Mouse (Mus musculus): Measurements from ENCODE around the gene Tspan3.
A peak's percentile ranks its signal among the peaks of the same experiment; 100 is the strongest.

Tspan3 gene

DNA sequence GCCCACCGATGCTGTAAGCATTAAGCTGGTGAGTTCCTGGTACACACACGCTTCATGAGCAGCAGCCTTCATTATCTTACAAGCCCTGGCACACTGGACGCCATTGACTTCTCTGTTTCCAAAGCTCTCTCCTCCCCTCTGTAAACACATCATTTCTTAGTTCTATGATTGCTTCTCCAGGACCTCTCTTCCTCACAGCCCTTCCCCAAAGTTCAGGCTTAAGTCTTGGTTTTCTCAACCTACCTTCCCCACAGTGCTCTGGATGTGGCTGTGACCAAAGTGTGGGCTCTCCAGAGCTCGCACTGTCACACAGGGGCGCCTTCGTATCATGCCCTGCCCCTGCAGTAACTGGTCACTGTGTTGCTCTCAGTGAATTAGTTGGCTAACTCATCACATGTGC is at the start of gene Tspan3:
Gene Tspan3 (minus strand): TSS at position 101 of the 400 bp plus-strand sequence.
- DNase-seq = no peak

GRCm38 (mm10) chr9:56213451-56214291 is 48.4 kb upstream of the Tspan3 start:
- peak; percentile 45 for DNase-seq

- no peak for DNase-seq
Measured at GRCm38 (mm10) chr9:56208817-56209216, 43.5 kb upstream of the Tspan3 start.

DNA sequence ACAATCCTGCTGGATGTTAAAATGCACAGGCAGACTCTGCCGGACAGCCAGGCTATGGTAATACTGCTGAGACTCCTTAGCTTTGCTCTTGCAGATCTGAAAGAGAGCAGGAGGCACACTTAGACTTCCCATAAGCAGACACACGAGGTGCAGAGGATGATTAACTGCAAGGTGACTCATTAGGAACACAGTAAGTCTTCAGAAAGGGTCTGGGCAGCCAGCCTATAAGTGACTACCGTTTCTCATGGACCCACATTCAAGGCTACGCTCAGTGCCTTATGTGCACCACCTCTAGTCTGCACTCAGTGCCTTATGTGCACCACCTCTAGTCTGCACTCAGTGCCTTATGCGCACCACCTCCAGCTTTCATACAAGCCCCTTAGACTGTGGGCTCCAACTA is 42.2 kb upstream of the Tspan3 start:
- DNase-seq = no peak

- no peak for DNase-seq
Measured at GRCm38 (mm10) chr9:56207083-56207482, 41.8 kb upstream of the Tspan3 start.

GRCm38 (mm10) chr9:56205336-56205735 is 40.1 kb upstream of the Tspan3 start:
- DNase-seq = no peak

GRCm38 (mm10) chr9:56204316-56204715 is 39.0 kb upstream of the Tspan3 start:
- DNase-seq = no peak

DNA sequence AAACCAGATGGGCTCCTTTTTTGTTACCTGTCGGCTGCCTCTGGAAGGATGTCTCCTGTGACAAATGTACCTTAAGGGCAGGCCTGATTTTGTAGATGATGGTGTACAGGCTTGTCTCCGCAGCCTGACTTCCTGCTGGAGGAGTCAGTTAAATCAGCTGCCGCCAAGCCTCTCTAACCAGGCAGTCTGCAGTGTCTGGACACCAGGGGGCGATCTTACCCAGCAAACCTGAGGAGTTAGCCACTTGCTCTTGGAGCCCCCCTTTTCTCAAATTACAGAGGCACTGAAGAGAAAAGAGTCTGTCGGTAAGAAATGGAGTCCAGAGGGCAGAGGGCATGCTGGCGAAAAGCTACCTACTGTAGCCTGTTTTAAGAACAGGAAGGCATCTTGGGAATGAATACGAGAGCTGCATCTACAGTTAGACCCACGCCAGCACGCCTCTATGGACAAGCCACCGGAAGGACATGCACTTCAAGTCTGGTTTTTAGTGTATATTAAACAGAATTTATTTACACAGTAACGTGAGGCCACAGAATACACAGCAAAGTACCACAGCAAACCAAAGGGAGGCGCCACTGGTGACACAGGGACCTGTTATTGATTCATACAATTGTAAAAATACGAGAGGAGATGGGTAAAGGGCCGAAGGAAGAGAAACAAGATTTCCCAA is 35.5 kb upstream of the Tspan3 start:
- DNase-seq = peak; percentile 96

DNA sequence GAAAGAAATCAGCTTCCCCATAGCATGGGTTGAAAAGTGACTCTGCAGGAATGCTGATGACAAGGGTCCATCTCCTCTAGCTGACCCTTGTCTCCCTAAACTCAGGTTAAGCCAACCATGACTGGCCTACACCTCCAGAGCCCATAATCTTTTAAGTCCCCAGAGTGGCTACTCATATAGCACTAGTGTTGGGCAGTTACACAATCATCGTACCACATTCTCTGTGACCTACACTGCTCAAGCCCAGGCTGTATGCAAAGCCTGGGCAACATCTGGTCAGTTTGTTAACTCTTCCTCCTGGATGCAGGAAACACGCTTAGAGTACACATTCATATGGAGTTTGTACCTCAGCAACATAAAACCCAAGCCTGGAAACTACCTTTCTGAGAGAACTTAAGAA is 34.9 kb upstream of the Tspan3 start:
- DNase-seq = no peak

GRCm38 (mm10) chr9:56196921-56197320 is 31.6 kb upstream of the Tspan3 start:
- no peak for DNase-seq

- no peak for DNase-seq
Measured at GRCm38 (mm10) chr9:56195193-56195592, 29.9 kb upstream of the Tspan3 start.

- no peak for DNase-seq
Measured at GRCm38 (mm10) chr9:56191498-56192455, 26.5 kb upstream of the Tspan3 start.

DNA sequence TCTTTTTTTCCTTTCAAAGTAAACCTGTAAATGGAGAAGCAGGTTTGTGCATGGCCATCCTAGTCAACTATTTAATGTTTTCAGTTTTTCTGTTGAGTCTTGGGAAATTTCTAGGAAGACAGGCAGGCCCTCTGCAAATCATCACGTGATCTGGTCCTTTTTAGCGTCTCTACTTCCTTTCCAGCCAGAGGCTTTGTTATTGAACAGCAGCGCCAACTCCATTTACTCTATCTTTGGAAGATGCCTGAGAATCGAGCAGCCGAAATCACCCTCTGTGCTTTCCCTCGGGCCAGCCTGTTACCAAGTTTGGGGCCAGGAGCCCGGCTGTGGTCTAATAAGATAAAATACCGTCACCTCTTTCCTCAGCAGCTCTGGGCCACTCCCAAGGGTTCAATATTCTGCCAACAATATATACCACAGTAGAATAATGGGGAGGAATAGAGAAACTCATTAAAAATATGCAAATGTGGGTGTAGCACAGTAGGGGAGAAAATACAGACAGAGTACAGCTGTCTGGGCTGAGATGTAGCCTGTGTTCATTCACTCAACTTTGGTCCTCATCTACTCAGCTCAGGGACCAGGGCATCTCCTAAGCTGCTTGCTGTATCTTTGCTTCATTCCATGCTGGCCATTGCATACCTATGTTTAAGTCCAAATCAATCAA is 15.0 kb upstream of the Tspan3 start:
- DNase-seq = no peak

GRCm38 (mm10) chr9:56179416-56180117 is 14.3 kb upstream of the Tspan3 start:
- peak; percentile 75 for DNase-seq

- DNase-seq = no peak
Measured at GRCm38 (mm10) chr9:56177354-56177753, 12.1 kb upstream of the Tspan3 start.

DNA sequence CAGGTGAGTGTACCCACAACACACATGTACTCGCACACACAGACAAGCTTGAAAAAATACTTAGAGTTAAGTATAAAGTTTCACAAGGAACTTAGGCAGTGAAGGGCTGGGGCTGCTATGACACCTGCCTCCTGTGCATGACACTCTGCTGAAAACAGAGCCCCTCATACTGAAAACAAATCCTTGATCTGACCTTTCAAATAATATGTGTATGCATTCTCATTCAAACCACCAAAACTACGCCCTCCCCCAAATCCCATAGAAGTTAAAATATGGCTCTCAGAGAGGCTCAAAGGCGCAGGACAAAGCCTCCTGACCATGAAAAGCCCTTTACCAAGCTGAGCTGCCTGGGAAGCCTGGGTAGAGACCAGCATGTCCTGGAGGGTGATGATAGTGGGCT is 10.0 kb upstream of the Tspan3 start:
- no peak for DNase-seq

- DNase-seq = no peak
Measured at GRCm38 (mm10) chr9:56167690-56168089, 2.4 kb upstream of the Tspan3 start.

DNA sequence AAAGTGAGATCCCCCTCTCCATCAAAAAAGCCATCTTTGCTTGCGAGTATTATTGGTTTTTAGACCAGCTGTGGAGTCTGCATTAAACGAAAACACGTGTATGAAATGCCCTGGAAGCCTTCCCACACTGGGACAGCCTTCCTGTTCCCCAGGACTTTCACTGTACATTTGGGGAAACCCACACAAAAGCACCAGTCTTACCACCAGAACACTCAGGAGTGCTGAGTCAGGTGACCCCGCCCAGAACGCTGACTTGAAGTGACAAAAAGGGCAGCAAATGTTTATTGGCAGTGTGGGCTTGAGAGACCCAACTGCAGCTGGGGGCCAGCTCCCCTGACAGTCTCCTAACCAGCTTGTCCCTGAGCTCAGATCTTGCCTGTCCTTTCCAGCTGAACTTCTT is 884 bp upstream of the Tspan3 start:
- DNase-seq = no peak

- peak; percentile 91 for DNase-seq
Measured at GRCm38 (mm10) chr9:56160341-56161141, 4.7 kb downstream of the Tspan3 start.

GRCm38 (mm10) chr9:56159456-56159855 is 5.8 kb downstream of the Tspan3 start:
- DNase-seq = no peak

- DNase-seq = no peak
Measured at GRCm38 (mm10) chr9:56158077-56158476, 7.2 kb downstream of the Tspan3 start.
